Mouse (Mus musculus) E14TG2a.4 (cell line): Measurements from ENCODE around the gene Ciz1.

Experiments used
- H3K27me3 ChIP-seq: 2 replicates; pipeline ENCODE4 v1.6.1; 2014; ENCODE audit warnings: low read length, control low read depth; ENCODE audit not compliant: insufficient read depth
- H3K36me3 ChIP-seq: 2 replicates; pipeline ENCODE4 v1.6.1; 2014; ENCODE audit warnings: low read length, control low read depth; ENCODE audit not compliant: insufficient read depth
- H3K4me1 ChIP-seq: replicated peaks from 2 replicates; pipeline ENCODE4 v1.6.1; 2014; ENCODE audit warnings: low read depth, low read length, control low read depth
- H3K4me3 ChIP-seq: replicated peaks from 2 replicates; pipeline ENCODE4 v1.5.1; 2014; ENCODE audit warnings: mild to moderate bottlenecking, low read length
- H3K9me3 ChIP-seq: 2 replicates; pipeline ENCODE4 v1.6.1; 2014; ENCODE audit warnings: low read length, control low read depth
- CTCF ChIP-seq: conservative IDR thresholded peaks from 2 replicates; pipeline ENCODE4 v1.5.1; 2014; ENCODE audit warnings: low read length
- NANOG ChIP-seq: IDR thresholded peaks from 2 replicates; pipeline ENCODE4 v1.6.1; 2014; ENCODE audit warnings: borderline replicate concordance, low read length, mixed read lengths
- POU5F1 ChIP-seq: IDR thresholded peaks from 2 replicates; pipeline ENCODE4 v1.6.1; 2014; ENCODE audit warnings: low read length, borderline replicate concordance

Gene Ciz1

DNA sequence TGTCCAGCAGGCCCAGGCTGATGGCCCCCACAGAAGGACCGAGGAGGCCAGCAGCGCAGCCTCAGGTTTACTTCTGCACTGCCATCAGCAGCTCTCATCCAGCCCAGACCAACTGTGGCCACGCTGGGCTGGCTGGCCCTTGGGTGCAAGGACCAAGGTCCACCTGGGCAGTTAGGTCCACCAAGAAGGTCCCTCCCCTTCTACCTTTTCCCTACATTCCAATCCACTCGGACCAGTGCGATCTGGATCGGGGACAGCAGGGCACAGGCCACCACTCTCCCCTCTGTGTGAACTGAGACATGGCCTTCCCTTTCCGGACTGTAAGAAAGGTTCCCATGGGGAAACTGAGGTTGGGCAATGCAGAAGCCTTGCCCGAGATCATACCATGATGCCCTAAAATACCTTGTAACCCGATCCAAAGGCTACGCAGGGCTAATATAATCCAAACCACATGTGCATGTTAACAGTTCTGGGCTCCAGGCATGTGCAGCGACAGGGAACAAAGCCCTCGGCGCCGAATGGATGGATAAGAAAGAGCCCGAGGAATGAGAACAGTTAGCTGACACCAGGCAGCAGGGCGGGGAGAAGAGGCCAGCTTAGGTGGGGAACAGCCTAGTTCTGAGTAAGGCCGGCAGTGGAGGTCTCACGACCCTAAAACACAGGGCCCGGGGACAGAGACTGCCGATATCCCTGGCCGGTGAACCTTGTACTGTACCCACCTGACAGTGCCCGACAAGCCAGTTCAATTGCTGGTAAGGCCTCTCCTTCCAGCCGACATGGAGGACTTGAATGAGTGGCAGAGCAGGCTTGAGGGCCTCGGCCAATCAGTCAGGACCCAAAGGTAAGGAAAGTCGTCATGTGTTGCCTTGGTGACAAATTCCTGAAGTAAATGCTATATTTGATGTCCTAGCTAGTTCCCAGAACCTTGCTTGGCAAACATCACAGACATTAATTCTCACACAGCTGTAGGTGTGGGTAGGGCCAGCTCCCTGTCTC, 56.6 kb downstream of the Ciz1 start:
- Histone ChIP-seq H3K4me1 (peaks cover 10% of the 10 kb centered on the region), H3K27me3 (no peaks in the 10 kb centered on the region), H3K9me3 (no peaks in the 10 kb centered on the region), H3K36me3 (no peaks in the 10 kb centered on the region), H3K4me3 (no peak overlapping the region)
- TF ChIP-seq CTCF (no peak), POU5F1 (no peak), NANOG (no peak)

DNA sequence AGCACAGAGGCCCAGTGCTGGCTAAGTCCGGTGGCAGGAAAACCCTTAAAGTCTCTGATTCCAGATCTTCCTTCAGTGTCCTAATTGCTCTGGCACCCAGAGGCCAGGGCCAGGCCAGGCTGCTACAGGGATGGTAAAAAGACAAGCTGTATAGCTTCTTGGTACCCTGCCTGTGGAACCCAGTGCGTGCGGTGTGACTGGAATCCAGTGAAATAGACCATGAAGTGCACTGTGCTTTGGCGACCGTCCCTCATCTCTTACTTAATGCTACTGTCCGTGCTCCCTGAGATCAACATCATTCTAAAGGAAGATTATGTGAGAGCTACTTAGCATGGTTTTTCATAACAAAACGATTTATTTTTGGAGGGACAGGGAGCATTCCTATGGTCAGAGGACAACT, 59.3 kb downstream of the Ciz1 start:
- Histone ChIP-seq H3K9me3 (no peaks in the 10 kb centered on the region), H3K36me3 (peaks cover 26% of the 10 kb centered on the region), H3K4me3 (no peak overlapping the region), H3K27me3 (no peaks in the 10 kb centered on the region), H3K4me1 (no peaks in the 10 kb centered on the region)
- TF ChIP-seq NANOG (no peak), CTCF (no peak), POU5F1 (no peak)

DNA sequence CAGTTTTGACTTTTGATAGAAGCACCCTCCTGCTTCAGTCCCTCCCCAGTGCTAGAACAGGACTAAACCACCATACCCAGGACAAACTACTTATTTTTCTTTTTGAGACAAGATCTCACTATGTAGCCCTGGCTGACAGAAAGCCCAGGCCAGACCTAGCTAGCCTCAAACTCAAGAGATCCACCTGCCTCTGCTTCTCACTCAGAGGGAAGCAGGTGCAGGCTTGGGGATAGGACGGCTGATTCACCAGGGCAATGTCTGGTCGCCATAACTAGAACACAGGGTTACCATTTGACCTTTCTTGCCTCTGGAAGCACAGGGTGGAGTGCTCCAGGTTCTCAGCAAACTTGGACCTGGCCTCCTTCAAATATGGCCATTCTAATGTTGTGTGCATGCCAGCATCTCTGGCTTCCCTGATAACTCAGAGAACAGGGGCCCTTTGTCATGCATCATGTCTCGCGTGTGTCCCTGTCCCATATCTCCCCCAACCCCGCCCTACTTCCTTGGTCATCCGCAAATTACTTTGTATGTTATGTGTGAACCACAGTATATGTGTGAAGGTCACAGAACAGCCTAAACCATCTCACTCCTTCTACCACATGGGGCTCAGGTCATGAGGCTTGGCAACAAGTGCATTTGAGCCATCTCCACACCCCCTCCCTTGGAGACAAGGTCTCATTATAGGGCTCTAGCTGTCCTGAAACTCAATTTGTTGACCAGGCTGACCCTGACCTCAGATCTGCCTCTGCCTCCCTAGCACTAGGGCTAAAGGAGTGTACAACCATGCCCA, 60.8 kb downstream of the Ciz1 start:
- H3K36me3 ChIP-seq, result peaks cover 41% of the 10 kb centered on the region
- H3K4me3 ChIP-seq, result no peak overlapping the region
- H3K27me3 ChIP-seq, result no peaks in the 10 kb centered on the region
- TF ChIP-seq POU5F1 (no peak), CTCF (no peak), NANOG (no peak)
- H3K9me3 ChIP-seq, result no peaks in the 10 kb centered on the region
- no peaks in the 10 kb centered on the region for H3K4me1 ChIP-seq

DNA sequence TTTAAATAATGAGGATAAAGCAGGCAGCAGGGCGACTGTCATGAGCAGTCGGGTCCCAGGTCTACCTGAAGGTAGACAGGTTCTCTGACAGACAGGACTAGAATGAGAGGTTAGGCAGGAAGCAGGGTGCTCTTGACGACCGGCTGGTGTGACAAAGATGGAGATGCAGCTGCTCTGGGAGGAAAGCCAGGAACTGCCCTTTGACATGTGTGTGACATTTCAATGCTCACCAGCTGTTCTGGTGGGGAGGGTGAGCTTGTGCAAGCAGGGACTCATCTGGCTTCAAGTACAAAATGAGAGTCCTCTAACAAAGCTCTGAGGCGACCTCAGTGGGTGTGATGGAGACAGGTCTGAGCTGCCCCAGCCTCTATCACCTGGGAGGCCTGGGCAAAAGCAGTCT, 61.8 kb downstream of the Ciz1 start:
- Histone ChIP-seq H3K4me1 (no peaks in the 10 kb centered on the region), H3K36me3 (peaks cover 51% of the 10 kb centered on the region), H3K4me3 (no peak overlapping the region), H3K9me3 (no peaks in the 10 kb centered on the region), H3K27me3 (no peaks in the 10 kb centered on the region)
- TF ChIP-seq NANOG (no peak), POU5F1 (no peak), CTCF (no peak)

DNA sequence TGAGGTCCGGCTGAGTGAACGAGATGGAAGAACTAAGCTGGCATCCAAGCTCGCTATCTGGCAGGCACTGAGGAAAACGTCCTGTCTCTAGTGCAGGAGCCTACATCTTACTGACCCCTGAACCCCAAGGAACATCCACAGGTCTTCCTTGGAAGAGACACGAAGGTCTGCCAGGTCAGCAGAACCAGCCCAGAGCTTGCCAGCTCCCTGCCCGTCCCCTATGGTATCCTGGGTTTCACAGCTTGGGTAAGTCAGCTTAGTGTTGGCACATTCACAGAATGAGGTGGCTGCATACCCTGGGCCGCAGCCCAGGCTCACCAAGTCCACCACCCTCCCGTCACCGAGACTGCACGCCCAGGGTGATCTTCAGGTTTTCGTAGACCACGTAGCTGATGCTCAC, 63.7 kb downstream of the Ciz1 start:
- no peaks in the 10 kb centered on the region for H3K27me3 ChIP-seq
- H3K4me3 ChIP-seq, result no peak overlapping the region
- TF ChIP-seq CTCF, result no peak
- no peak for TF ChIP-seq POU5F1
- TF ChIP-seq NANOG, result no peak

DNA sequence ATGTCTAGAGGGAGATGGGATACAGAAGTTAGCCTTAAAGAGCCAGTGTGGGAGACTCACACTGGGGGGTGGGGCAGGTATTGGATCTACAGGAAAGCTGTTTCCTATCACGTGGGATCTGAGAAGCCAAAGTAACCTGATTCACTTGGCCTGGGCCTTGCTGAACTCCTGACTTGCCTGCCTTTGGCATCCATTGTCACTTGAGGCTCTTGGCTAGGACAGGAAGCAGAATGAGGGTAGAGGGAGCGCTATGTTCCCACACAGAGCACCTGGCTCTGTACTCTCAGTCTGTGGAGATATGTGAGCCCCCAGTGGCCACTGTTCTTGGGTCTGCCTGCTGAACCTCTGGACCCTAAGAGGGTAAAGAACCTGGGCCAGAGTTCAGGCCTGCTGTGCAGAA, 64.4 kb downstream of the Ciz1 start:
- H3K4me3 ChIP-seq, result no peak overlapping the region
- H3K36me3 ChIP-seq, result peaks cover 77% of the 10 kb centered on the region
- no peak for TF ChIP-seq NANOG
- TF ChIP-seq CTCF, result no peak
- no peak for TF ChIP-seq POU5F1
- no peaks in the 10 kb centered on the region for H3K27me3 ChIP-seq
- H3K9me3 ChIP-seq, result no peaks in the 10 kb centered on the region
- H3K4me1 ChIP-seq, result no peaks in the 10 kb centered on the region

More for the DNA sequence above, 63.7 kb downstream of the Ciz1 start:
- Histone ChIP-seq H3K4me1 (no peaks in the 10 kb centered on the region), H3K9me3 (no peaks in the 10 kb centered on the region), H3K36me3 (peaks cover 69% of the 10 kb centered on the region)

DNA sequence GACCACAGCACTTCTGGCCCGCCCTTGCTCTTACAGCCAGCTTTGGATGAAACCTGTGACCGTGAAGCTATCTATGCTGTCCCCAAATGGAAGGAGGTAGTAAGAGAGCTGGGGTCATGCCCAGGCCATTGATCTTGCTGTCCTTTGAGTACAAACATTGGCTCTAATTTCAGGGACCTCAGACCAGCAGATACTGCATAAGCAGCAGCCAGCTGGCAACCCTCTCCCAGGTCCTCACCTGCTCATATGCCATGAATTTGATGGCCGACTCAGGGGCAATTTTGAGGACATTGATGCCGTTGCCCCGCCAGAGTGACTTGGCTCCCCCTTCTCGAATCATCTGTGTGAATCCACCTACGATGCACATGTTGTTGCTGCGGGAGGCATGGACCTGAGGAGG, 65.4 kb downstream of the Ciz1 start:
- TF ChIP-seq POU5F1 (no peak), CTCF (no peak), NANOG (no peak)
- no peak overlapping the region for H3K4me3 ChIP-seq
- peaks cover 81% of the 10 kb centered on the region for H3K36me3 ChIP-seq

DNA sequence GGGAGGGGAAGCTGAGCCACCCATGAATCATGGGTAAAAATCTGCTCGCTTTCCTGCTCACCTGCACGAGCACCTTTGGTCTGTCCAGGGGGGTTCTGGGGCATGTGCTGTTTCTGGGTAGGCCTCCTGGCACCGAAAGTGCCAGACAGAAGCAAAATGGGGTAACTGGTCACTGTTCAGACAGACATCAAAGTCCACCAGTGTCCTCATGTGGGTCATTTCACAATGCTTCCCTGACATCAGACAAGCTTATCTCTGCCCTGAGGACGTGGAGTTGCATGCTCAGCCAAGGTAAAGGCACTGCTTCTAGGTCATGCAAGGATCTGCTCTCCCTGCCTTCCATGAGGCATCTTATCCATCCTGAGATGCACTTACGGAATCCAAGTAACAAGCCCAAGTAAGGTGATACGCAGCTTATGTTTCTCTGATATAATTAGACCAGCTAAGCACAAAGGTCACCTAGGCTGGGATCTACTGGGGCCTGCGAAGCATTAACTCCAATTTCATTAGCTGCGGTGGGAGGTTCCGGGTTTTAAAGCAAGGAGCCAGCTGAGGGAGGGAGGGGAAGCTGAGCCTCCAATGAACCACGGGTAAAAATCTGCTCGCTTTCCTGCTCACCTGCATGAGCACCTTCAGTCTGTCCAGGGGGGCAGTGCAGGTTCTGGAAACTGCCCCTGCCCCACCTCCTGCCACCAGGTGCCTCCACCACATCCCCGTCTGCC, 66.5 kb downstream of the Ciz1 start:
- Histone ChIP-seq H3K36me3 (peaks cover 81% of the 10 kb centered on the region), H3K27me3 (no peaks in the 10 kb centered on the region), H3K4me1 (peaks cover 8% of the 10 kb centered on the region), H3K9me3 (no peaks in the 10 kb centered on the region), H3K4me3 (no peak overlapping the region)
- TF ChIP-seq CTCF (no peak), POU5F1 (no peak), NANOG (no peak)

More for the DNA sequence above, 65.4 kb downstream of the Ciz1 start:
- Histone ChIP-seq H3K9me3 (no peaks in the 10 kb centered on the region), H3K27me3 (no peaks in the 10 kb centered on the region), H3K4me1 (no peaks in the 10 kb centered on the region)
